Mouse (Mus musculus): Measurements from ENCODE around the gene Tbc1d2. TPM values are rescaled to one million over a fixed set of nuclear protein-coding genes. Genes with fewer than 3 reads are reported as not detected.
"Not testable (repeated sequence)": the region's sequence is repeated elsewhere in the genome, so short reads cannot be mapped to it uniquely, and the experiment has no call there.

Gene Tbc1d2
- total RNA-seq, 2 experiments from 2014 or later: 10.4 to 11.6 TPM

DNA sequence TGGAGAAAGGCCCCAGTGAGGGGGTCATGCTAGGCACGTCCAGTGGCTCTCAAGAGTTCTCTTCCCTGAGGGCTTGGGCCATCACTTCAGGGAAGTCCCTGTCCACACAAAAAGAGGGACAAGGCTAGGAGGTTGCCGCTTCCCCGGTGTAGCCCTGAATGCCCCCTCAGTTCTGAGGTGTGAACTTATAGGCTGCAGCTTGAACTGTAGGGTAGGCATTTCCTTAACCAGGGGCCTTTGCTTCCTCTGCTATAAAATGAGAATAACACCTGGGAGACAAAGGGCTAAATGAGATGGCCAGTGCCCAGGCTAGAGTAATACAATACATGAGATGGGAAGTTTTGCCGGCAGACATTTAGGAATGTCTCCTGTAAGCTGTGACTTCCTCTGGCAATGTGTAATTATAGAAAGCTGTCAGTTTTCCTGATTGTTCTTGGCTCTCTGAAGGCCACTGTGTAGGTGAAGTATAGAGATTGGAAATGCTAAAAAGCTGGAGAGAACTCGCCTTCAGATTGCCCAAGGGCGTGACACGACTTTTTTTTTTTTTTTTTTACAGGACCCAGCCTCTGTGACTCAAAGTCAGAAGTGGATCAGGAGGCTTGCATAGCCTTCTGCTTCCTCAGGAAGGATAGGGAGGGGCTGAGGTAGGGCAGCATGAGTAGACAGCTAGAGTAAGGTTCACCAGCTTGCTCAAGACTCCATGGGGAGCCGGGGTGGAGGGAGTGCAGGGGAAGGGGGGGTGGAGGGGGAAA lies 6.9 kb downstream of the Tbc1d2 start:
- peak; percentile 99 for ATAC-seq (ENCODE audit: poor library complexity, severe bottlenecking)

DNA sequence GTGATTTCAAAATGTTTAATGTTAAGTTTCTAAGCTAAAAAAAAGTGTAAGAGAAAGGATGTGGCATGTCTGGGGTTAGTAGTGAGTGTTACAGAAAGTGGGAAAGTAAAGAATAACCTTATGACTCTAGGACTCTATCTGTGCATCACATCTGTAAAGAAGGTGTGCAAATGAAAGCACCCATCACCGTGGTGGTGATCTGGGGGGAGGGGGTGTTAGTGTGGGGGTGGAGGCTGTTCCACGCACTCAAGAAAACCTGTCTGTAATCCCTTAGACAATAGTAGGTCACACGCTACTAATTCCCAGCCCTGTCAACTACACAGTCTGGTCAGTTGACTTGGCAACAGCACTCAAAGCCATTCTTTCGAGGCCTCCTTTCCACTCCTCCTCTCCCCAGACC lies 8.7 kb downstream of the Tbc1d2 start:
- ATAC-seq (ENCODE audit: poor library complexity, severe bottlenecking): no peak

- no peak for ATAC-seq (ENCODE audit: poor library complexity, severe bottlenecking)
Measured at GRCm38 (mm10) chr4:46639866-46640265, 10.1 kb downstream of the Tbc1d2 start.

DNA sequence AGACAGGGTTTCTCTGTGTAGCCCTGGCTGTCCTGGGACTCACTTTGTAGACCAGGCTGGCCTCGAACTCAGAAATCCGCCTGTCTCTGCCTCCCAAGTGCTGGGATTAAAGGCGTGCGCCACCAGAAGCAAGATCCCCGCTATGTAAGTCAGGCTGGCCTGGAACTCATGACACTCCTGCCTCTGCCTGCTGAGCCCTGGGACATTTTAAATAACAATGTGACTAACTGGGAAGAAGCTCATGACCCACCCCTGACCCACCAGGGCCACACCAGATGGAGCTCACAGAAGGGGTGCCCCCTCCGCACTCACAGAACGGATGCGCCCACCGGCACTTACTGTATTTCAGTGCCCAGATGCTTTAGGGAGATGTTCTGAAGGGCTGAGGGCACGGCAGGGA lies 12.8 kb downstream of the Tbc1d2 start:
- not testable (repeated sequence) for ATAC-seq (ENCODE audit: poor library complexity, severe bottlenecking)

DNA sequence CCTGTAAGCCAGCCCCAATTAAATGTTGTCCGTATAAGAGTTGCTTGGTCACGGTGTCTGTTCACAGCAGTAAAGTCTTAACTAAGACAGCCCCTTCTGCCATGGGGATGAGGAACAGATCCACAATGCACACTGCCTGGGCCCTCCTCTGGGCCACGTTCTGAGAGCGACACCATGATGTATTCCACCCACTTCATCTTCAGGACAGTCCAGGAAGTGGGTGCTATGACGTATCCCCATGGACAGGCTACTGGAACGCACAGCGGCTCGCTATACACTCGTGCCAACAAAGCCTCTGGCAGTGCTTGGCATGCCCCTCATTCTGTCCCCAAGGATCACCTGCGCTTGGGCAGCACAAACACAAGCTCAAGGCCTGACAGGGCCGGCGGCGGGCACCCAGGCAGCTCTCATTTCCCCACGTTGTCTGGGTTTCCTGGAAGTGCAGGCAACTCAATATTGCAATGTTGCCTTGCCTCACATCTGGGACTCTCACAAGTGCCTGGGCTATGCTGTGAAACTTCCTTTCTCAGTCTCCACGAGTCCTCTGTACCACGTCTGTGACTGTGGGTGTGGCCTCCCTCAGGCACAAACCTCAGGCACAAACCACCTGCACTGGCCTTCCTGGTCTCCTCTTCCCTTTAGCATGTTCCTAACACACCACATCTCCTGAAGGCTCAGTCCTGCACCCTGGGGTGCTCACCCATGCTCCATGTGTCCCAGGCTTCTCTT lies 14.1 kb downstream of the Tbc1d2 start:
- peak; percentile 96 for ATAC-seq (ENCODE audit: poor library complexity, severe bottlenecking)

DNA sequence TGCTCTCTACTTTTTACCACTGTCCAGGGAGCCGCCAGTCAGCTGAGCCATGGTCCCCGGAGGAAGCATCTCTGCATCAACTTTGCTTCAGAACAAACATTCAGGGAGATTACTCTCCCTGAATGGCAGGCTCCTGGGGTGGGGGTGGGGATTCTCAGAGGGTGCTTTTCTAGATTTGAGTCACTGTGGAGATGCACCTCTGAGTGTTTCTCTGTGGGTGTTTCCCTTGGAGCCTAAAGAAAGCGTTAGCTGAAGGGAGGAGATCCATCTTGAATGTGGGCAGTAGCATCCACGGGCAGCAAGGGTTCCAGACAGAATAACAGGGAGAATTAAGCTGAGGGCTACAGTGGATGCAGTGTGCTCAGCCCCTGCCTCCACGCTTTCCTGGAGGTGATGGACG lies 15.1 kb downstream of the Tbc1d2 start:
- ATAC-seq (ENCODE audit: poor library complexity, severe bottlenecking): no peak

GRCm38 (mm10) chr4:46633565-46633964 lies 16.4 kb downstream of the Tbc1d2 start:
- not testable (repeated sequence) for ATAC-seq (ENCODE audit: poor library complexity, severe bottlenecking)

DNA sequence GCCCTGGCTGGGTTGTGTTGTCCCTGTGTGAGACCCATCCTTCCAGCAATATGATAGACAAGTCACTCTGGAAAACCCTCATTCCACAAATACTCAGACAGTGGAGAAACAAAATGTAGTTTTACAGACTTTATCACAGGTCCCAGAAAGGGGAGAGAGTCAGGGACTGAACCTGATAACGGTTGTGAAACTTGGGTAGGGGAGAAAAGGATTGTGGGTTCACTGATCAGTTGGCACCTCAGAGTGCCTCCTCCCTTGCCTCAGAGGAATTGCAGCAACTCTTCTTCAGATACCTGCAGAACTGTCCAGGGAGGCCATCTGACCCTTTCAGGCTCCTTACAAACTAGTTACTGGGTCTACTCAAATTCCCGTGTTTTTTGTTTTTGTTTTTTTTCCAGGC lies 17.5 kb downstream of the Tbc1d2 start:
- ATAC-seq (ENCODE audit: poor library complexity, severe bottlenecking): no peak

GRCm38 (mm10) chr4:46630390-46630789 lies 19.6 kb downstream of the Tbc1d2 start:
- ATAC-seq (ENCODE audit: poor library complexity, severe bottlenecking): peak; percentile 95

DNA sequence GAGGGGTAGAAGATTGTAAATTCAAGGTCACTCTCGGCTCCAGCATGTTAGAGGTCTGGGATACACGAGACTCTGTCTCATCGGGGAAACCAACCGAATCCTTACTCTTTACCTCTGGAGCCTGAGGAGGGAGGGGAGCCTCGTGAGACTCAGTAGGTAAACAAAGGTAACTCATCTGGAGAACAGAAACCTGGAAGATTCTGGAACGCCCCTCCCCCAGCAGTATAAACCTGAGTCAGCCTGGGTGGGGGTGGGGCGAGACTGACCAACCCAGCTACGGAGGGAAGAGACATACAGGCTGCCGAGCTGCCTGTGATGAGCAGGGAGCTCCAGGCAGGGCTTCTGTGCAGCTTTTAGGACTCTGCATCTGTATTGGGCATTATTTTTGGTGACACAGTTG lies 21.1 kb downstream of the Tbc1d2 start:
- no peak for ATAC-seq (ENCODE audit: poor library complexity, severe bottlenecking)

GRCm38 (mm10) chr4:46628081-46628480 lies 21.9 kb downstream of the Tbc1d2 start:
- no peak for ATAC-seq (ENCODE audit: poor library complexity, severe bottlenecking)

- no peak for ATAC-seq (ENCODE audit: poor library complexity, severe bottlenecking)
Measured at GRCm38 (mm10) chr4:46625101-46625500, 24.9 kb downstream of the Tbc1d2 start.

DNA sequence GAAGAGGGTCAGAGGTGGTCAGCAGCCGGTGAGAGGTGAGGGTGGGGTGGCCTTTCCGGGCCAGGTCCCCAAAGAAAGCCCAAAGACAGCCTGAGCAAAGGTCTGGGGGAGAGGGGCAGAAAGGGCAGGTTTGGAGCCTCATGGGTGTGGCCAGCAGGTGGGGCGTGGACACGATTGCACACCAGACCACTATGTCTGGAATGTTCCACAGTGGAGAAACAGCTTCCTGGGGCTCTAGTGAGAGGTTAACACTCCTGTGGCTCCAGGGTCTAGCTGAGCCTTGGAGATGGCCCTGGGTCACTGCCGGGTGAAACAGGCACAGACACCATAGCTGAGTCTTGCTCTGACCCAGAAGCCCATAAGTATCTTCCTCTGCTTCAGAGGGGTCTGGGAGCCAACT lies 27.0 kb downstream of the Tbc1d2 start:
- no peak for ATAC-seq (ENCODE audit: poor library complexity, severe bottlenecking)

- no peak for ATAC-seq (ENCODE audit: poor library complexity, severe bottlenecking)
Measured at GRCm38 (mm10) chr4:46620946-46621345, 29.1 kb downstream of the Tbc1d2 start.

DNA sequence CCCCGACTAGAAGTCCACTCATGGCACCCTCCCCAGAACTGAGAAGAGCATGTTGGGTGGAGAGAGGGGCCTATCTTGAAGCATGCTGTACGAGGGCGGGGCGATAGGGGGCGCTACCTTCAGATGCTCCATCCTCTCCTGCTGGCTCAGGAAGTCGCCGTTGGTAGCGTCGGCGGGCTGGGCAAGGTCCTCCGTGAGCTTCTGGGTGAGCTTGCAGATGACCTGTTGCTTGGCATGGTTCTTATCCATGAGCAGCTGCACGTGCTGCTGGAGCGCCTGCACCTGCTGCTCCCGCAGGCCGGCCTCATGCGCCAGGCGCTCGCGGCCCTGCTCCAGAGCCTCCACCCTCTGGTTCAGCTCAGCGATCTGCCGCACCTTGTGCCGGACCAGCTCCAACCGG lies 29.7 kb downstream of the Tbc1d2 start:
- ATAC-seq (ENCODE audit: poor library complexity, severe bottlenecking): no peak

DNA sequence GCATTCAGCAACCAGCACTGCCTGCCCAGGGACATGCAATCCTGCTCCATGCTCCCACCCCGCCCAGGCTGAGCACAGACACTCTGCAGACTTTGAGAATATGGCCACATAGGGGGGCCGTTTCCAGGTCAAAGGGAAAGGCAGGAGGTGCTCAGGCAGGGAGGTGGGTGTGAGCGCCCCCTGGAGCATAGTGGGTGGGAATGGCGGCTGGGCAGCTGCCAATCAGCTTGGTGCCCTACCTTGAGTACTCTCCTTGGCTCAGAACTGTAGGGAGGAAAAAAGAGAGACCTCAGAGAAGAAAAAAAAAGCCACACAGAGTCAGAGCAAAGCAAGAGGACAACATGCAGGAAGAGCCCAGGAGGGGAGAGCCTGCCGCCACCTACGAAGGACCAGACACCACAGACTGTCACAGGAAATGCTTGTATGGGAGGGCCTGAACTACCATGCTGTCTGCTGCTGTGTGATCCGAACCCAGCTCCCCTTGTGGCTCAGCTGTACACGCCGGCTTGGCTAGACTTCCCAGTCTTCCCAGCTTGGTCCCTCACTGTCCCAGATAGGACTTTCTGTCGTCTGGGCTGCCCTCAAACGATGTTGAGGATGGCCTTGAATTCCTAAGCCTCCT lies 31.7 kb downstream of the Tbc1d2 start:
- no peak for ATAC-seq (ENCODE audit: poor library complexity, severe bottlenecking)

DNA sequence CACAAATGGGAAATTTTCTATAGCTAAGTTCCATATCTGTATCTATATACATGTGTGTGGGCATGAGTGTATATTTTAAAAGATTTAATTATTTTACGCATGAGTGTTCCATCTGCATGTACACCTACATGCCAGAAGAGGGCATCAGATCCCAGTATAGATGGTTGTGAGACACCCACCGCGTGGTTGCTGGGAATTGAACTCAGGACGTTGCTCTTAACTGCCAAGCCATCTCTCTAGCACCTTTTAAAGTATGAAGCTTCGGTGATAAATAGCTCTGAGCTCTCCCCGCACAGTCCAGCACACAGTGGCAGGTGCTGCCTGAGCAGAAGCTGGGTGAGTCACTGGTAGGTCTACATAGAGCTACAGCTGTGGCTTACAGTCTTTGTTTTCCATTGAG lies 32.6 kb downstream of the Tbc1d2 start:
- no peak for ATAC-seq (ENCODE audit: poor library complexity, severe bottlenecking)

GRCm38 (mm10) chr4:46614641-46615040 lies 35.4 kb downstream of the Tbc1d2 start:
- ATAC-seq (ENCODE audit: poor library complexity, severe bottlenecking): peak; percentile 77

DNA sequence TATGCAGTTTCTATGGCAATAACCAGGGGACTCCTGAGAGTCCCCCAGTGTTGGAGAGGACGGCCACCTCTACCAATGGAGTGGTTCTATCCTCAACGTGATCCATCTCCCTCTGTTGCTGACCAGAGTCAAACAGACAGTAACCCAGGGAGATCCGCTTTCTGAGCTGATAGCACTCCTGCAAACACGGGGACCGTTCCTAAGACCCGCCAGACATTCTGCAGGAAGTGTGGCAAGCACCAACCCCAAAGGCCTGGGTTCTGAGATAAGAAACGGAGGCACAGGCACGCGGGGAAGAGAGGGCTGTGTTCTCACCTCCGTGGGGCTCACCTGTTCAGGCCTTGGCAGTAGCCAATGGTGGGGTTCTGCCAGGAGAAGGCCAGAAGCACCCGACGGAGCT lies 36.4 kb downstream of the Tbc1d2 start:
- ATAC-seq (ENCODE audit: poor library complexity, severe bottlenecking): no peak

DNA sequence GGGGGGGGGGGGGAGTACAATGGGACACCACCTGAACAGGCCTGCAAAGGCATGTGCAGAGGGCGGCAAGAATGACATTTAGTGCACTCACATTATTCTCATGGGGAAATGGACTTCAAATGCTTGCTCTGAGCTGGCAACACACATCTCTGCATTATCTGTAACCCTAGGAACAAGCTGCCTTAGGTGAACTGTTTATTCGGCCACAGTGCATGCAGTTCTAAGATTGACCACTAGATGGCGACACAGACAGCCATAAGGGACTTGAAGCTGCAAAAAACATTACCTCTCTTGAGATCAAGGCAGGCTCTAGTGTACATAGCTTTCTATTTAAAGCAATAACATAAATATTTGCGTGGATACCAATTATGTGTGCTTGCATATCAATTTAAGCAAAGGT lies 38.8 kb downstream of the Tbc1d2 start:
- ATAC-seq (ENCODE audit: poor library complexity, severe bottlenecking): peak; percentile 37; the same call in 1 of the 2 replicates

DNA sequence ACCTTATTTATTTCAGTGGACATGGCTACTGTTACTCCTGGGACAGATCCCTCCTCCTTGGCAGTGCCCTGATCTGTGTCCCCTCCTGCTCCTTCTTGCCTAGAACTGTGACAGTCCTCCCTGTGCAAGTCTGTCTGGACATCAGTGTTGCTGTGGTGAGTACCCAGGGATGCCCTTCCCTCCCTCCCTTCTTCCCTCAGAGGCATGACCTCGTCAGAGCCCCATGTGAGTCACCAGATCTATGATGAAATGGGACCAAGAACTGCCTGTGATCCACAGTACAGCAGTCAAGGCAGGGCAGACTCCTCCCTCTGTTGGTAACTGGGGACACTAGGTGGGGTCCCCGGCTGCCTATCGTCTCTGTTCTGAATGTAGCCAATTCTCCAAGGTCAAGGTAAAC lies 42.4 kb downstream of the Tbc1d2 start:
- peak; percentile 41; the same call in 1 of the 2 replicates for ATAC-seq (ENCODE audit: poor library complexity, severe bottlenecking)

DNA sequence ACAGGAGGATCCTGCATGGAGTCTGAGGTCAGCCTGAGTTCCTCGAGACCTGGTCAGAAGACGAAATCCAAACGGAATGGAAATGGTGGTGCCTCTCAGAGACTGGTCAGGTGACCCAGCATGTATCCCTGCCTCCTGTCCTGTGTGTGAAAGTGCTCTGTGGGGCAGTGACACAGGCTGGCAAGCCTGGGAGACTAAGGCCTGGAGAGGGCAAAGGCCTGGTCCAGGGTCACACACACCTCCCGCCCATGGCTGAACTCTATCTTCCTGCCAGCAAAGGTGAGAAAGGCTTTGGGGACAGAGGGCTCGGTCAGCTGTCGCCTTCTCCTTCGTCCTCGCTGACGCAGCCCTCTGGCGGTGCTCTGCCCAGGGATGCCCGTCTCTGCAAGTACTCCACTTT lies 44.6 kb downstream of the Tbc1d2 start:
- no peak for ATAC-seq (ENCODE audit: poor library complexity, severe bottlenecking)

All from megakaryocyte, adult 5-6 weeks (primary cell).